Mouse (Mus musculus): Measurements from ENCODE around the gene Fgfr2. TPM values are rescaled to one million over a fixed set of nuclear protein-coding genes. Genes with fewer than 3 reads are reported as not detected.

The Fgfr2 gene
- polyA plus RNA-seq, 1 experiment from 2014 or later, result 104 TPM

GRCm38 (mm10) chr7:133139689-133140336 is 16.7 kb upstream of the Fgfr2 start:
- Histone ChIP-seq H3K9ac (no peak overlapping the region), H3K4me1 (no peaks in the 10 kb centered on the region), H3K27me3 (replicated peaks) (no peaks in the 10 kb centered on the region), H3K4me2 (no peak overlapping the region), H3K9me3 (no peaks in the 10 kb centered on the region), H3K27ac (peak overlapping the region; percentile 46), H3K4me3 (replicated peaks) (no peak overlapping the region), H3K36me3 (no peaks in the 10 kb centered on the region)
- ATAC-seq (ENCODE audit: insufficient read depth, low FRiP score, low read depth), result peak; percentile 53; the same call in 1 of the 2 replicates
- 62% methylated on average over 8 of the region's 8 CpGs for WGBS

GRCm38 (mm10) chr7:133133552-133133951 is 10.4 kb upstream of the Fgfr2 start:
- Histone ChIP-seq H3K36me3 (no peaks in the 10 kb centered on the region), H3K9ac (no peak overlapping the region), H3K4me2 (no peak overlapping the region), H3K4me3 (replicated peaks) (no peak overlapping the region), H3K9me3 (no peaks in the 10 kb centered on the region), H3K4me1 (no peaks in the 10 kb centered on the region), H3K27ac (no peak overlapping the region), H3K27me3 (replicated peaks) (no peaks in the 10 kb centered on the region)
- no peak for ATAC-seq (ENCODE audit: insufficient read depth, low FRiP score, low read depth)
- WGBS, result 81% methylated on average over 5 of the region's 5 CpGs

GRCm38 (mm10) chr7:133132702-133133101 is 9.6 kb upstream of the Fgfr2 start:
- Histone ChIP-seq H3K36me3 (no peaks in the 10 kb centered on the region), H3K4me3 (replicated peaks) (no peak overlapping the region), H3K27ac (no peak overlapping the region), H3K9me3 (no peaks in the 10 kb centered on the region), H3K9ac (no peak overlapping the region), H3K4me2 (no peak overlapping the region), H3K27me3 (replicated peaks) (no peaks in the 10 kb centered on the region), H3K4me1 (no peaks in the 10 kb centered on the region)
- 91% methylated on average over 5 of the region's 5 CpGs for WGBS
- no peak for ATAC-seq (ENCODE audit: insufficient read depth, low FRiP score, low read depth)

GRCm38 (mm10) chr7:133124701-133125485 is 1.7 kb upstream of the Fgfr2 start:
- peak overlapping the region; percentile 51; the same call in 1 of the 2 replicates for H3K9ac ChIP-seq
- 15% methylated on average over 34 of the region's 34 CpGs for WGBS
- peak overlapping the region; percentile 89 for H3K4me2 ChIP-seq
- no peak for ATAC-seq (ENCODE audit: insufficient read depth, low FRiP score, low read depth)
- no peaks in the 10 kb centered on the region for H3K27me3 ChIP-seq (replicated peaks)
- H3K9me3 ChIP-seq, result no peaks in the 10 kb centered on the region
- H3K4me1 ChIP-seq, result peaks cover 17% of the 10 kb centered on the region
- H3K27ac ChIP-seq, result peak overlapping the region; percentile 100
- peak overlapping the region; percentile 77 for H3K4me3 ChIP-seq (replicated peaks)
- H3K36me3 ChIP-seq, result no peaks in the 10 kb centered on the region

DNA sequence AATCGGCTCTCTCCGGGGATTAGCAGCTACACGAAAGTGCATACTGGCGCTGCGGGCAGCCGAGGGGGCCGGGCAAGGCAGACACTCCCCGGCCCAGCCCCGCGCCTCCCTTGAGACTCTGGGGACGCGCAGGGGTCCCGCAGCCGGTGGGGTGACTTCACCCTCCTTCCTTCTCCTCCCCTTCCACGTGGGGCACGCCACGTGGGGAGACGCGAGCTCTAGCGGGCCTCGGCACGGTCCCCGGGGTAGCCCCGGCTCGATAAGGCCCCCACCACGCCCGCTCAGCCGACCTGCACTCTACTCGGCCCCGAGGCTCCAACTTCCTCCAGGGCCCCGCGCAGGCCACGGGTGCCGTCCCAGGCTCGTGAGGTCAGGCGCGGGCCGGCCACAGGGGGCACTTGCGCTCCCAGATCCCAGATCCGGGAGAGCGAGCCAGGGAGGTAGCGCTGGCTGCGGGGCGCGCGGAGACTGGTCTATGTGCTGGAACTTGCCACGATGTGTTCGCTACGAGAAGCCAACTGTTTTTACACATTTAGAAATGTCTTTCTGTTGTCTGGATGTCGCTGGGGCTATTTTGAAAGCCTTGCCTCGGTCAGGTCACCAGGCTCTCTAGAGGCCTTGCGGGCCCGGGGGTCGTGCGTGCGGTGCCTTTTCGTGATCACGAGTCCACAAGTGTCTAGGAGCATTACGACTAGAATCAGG is 1.0 kb upstream of the Fgfr2 start, which contains the start of gene Ctbp2:
Ctbp2 (minus strand) TSS at position 356 of the 702 bp plus-strand sequence.
- Histone ChIP-seq H3K9me3 (no peaks in the 10 kb centered on the region), H3K4me1 (peaks cover 17% of the 10 kb centered on the region), H3K4me2 (peak within 1 kb of the TSS; percentile 89), H3K36me3 (no peaks in the 10 kb centered on the region), H3K27me3 (replicated peaks) (no peaks in the 10 kb centered on the region), H3K9ac (peak within 1 kb of the TSS; percentile 95), H3K27ac (peak within 1 kb of the TSS; percentile 100), H3K4me3 (replicated peaks) (peak within 1 kb of the TSS; percentile 77)
- WGBS, result under 1% methylated on average over 58 of the region's 59 CpGs
- peak; percentile 86 for ATAC-seq (ENCODE audit: insufficient read depth, low FRiP score, low read depth)

DNA sequence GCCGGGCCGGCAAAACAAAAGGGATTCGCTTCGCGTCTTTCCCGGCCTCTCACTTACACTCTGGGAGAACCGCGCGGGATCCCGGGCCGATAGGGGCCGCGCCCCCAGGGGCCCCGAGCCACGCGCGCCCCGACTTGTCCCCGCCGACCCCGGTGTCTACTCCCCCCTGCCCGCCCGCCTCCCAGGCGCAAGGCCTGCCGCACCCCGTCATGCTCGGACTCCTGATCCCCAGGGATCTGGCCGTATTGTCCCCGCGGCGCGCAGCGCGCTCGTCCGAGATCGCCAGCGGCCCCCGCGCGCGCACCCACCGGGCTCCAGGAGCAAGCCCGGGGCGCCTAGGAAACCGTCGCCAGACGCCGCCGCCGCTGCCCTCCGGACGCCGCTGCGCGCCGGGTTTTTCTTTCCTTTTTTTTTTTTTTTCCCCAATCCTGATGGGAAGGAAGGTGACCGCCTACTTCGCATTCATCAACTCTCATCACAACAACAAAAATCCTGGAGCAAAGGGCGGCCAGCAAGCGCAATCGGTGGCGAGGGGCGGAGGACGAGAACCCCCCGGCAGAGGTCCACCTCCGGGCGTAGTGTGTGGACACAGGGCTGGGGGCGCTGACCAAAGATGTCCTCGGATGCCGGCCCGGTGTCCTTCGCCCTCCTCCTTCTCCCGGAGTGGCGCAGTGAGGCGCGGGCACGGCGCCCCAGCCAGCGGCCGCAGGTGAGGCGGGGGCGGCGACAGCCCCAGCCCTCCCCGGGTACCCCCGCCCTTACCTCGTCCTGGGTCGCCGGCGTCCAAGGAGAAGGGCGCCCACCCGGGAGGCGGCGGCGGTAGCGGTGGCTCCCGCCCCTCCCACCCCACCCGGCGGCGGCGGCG is 539 bp downstream of the Fgfr2 start:
- H3K9ac ChIP-seq, result peak overlapping the region; percentile 95
- H3K4me1 ChIP-seq, result peaks cover 22% of the 10 kb centered on the region
- H3K36me3 ChIP-seq, result no peaks in the 10 kb centered on the region
- peak overlapping the region; percentile 89 for H3K4me2 ChIP-seq
- ATAC-seq (ENCODE audit: insufficient read depth, low FRiP score, low read depth), result peak; percentile 16; the same call in 1 of the 2 replicates
- under 1% methylated on average over 68 of the region's 102 CpGs for WGBS
- no peaks in the 10 kb centered on the region for H3K9me3 ChIP-seq
- no peaks in the 10 kb centered on the region for H3K27me3 ChIP-seq (replicated peaks)
- H3K4me3 ChIP-seq (replicated peaks), result peak overlapping the region; percentile 77
- H3K27ac ChIP-seq, result peak overlapping the region; percentile 100

- Histone ChIP-seq H3K4me1 (peaks cover 29% of the 10 kb centered on the region), H3K4me2 (peak overlapping the region; percentile 89), H3K27ac (peak overlapping the region; percentile 100), H3K27me3 (replicated peaks) (no peaks in the 10 kb centered on the region), H3K4me3 (replicated peaks) (peak overlapping the region; percentile 77), H3K9me3 (no peaks in the 10 kb centered on the region), H3K36me3 (no peaks in the 10 kb centered on the region), H3K9ac (peak overlapping the region; percentile 95)
- under 1% methylated on average over 75 of the region's 94 CpGs for WGBS
- ATAC-seq (ENCODE audit: insufficient read depth, low FRiP score, low read depth), result no peak
Measured at GRCm38 (mm10) chr7:133121661-133122378, 1.3 kb downstream of the Fgfr2 start.

- no peaks in the 10 kb centered on the region for H3K27me3 ChIP-seq (replicated peaks)
- no peaks in the 10 kb centered on the region for H3K36me3 ChIP-seq
- peak overlapping the region; percentile 77 for H3K4me3 ChIP-seq (replicated peaks)
- ATAC-seq (ENCODE audit: insufficient read depth, low FRiP score, low read depth), result no peak
- H3K9me3 ChIP-seq, result no peaks in the 10 kb centered on the region
- WGBS, result 5% methylated on average over 14 of the region's 14 CpGs
- peak overlapping the region; percentile 95 for H3K9ac ChIP-seq
- peak overlapping the region; percentile 89 for H3K4me2 ChIP-seq
- H3K27ac ChIP-seq, result peak overlapping the region; percentile 100
- peaks cover 34% of the 10 kb centered on the region for H3K4me1 ChIP-seq
Measured at GRCm38 (mm10) chr7:133121080-133121607, 2.0 kb downstream of the Fgfr2 start.

GRCm38 (mm10) chr7:133120221-133120751 is 2.9 kb downstream of the Fgfr2 start:
- Histone ChIP-seq H3K27ac (peak overlapping the region; percentile 62; the same call in 1 of the 2 replicates), H3K4me3 (replicated peaks) (peak overlapping the region; percentile 25), H3K9ac (no peak overlapping the region), H3K36me3 (no peaks in the 10 kb centered on the region), H3K27me3 (replicated peaks) (no peaks in the 10 kb centered on the region), H3K4me1 (peaks cover 40% of the 10 kb centered on the region), H3K9me3 (no peaks in the 10 kb centered on the region), H3K4me2 (peak overlapping the region; percentile 89)
- ATAC-seq (ENCODE audit: insufficient read depth, low FRiP score, low read depth), result no peak
- 27% methylated on average over 15 of the region's 15 CpGs for WGBS

GRCm38 (mm10) chr7:133117815-133118214 is 5.3 kb downstream of the Fgfr2 start:
- Histone ChIP-seq H3K4me3 (replicated peaks) (no peak overlapping the region), H3K9ac (no peak overlapping the region), H3K27ac (0 out of 2 replicates have a peak overlapping the region, but pooled peaks have one; percentile 11), H3K27me3 (replicated peaks) (no peaks in the 10 kb centered on the region), H3K4me2 (no peak overlapping the region), H3K36me3 (no peaks in the 10 kb centered on the region), H3K9me3 (no peaks in the 10 kb centered on the region), H3K4me1 (peaks cover 58% of the 10 kb centered on the region)
- 41% methylated on average over 2 of the region's 2 CpGs for WGBS
- ATAC-seq (ENCODE audit: insufficient read depth, low FRiP score, low read depth), result no peak
